Mouse (Mus musculus) olfactory bulb, adult 2 months (tissue): Measurements from ENCODE around the gene T2.

Source experiments
- CTCF ChIP-seq: fragments of 200-500 bp; IDR thresholded peaks from 2 replicates; pipeline ENCODE4 v1.5.1; 2012; ENCODE audit warnings: low read depth, mild to moderate bottlenecking, low read length, moderate library complexity; ENCODE audit not compliant: insufficient read depth
- POLR2A ChIP-seq: fragments of 200-500 bp; IDR thresholded peaks from 2 replicates; pipeline ENCODE4 v1.6.1; 2012; ENCODE audit warnings: mild to moderate bottlenecking, low read depth, low read length, moderate library complexity; ENCODE audit not compliant: insufficient read depth

DNA sequence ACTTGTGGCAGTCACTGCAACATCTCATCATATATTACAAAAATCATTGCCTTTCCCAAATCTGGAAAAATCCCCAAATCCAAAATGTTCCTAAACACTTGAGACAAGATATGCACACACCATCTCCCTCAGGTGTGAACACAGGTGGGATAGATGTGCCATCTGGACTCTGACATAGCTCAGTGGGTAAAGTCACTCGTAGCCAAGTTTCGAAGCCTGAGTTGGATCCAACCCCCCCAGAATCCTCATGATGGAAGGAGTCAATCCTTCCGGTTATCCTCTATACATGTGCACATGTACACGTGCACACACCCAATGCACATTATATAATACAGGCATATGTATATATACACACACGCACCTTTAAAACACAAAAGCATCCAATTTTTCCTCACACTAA lies 5.1 kb downstream of the T2 start:
- TF ChIP-seq CTCF (no peak), POLR2A (no peak)
